ENCODE assay signal across 10 mouse cellular contexts in the genomic region with DNA sequence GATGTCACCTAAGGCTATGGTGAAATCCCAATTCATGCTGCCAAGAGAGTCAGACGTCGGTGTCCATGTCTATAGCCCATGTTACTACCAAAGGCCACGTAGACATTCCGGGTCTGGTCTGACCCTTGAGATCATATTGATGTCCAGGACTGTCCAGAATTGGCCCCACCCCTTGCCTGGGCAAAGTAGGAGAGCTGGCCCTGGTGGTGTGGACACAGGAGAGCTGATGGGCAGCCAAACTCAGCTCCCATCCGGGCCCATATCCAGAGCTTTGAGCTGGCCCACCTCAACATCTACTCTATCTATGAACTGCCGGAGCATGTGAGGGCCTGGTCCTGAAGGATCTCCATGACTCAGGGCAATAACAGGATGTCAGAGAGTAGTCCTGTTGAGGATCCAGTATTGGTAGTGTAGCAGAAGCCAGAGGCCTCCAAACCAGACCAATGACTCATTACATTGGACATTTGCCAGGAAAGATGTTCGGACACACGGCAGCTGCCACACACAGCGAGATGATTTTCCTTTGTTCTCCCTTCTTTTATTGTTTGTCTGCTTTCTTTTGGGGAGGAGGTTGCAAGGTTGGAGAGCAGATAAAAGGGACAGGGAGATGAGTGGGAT. TPM values are rescaled to one million over a fixed set of nuclear protein-coding genes. Genes with fewer than 3 reads are reported as not detected.
A peak's percentile ranks its signal among the peaks of the same experiment; 100 is the strongest.
DNase-seq lines count a peak whose midpoint lies in the region; ATAC-seq lines count a peak whose summit lies in the region.
"Had no signal": no experiment of that assay in that cellular context is flagged by ENCODE, and none has a peak within 500 bp of the region (broad histone marks: within the 10 kb centered on the region; RNA-seq: fewer than 3 reads in every experiment).

No protein-coding gene starts in this region.

- H3K27ac ChIP-seq in heart, embryonic 11.5 days (ENCODE audit: low read depth, low read length) = no peak overlapping the region
- no peak overlapping the region for H3K27ac ChIP-seq in heart, embryonic 14.5 days (replicated peaks in 1 of 2; ENCODE audit: control insufficient read depth in 1 of 2, insufficient read depth in 1 of 2, low read depth in 2 of 2, low read length in 2 of 2)

- no peak for DNase-seq in heart, postnatal 36 days
- DNase-seq in MN1 (ENCODE audit: low spot score) = peak; percentile 94
- peak; percentile 30 for DNase-seq in adrenal gland, postnatal 14 days
- no peak for DNase-seq in layer of hippocampus, adult 11-12 months (ENCODE audit: low spot score)
- DNase-seq in thymus, postnatal 36 days = no peak
- DNase-seq: liver; thymus, postnatal 25 days had no signal

- no peak overlapping the region for H3K4me3 ChIP-seq in heart, embryonic 11.5 days (ENCODE audit: low read depth, low read length)
- no peak overlapping the region for H3K4me3 ChIP-seq in heart, embryonic 14.5 days (ENCODE audit: control insufficient read depth in 1 of 2, insufficient read depth in 1 of 2, low read depth in 1 of 2, low read length in 2 of 2)

- ATAC-seq in heart, embryonic 11.5 days (replicated peaks; ENCODE audit: insufficient number of reproducible peaks, low FRiP score, low TSS enrichment) = 0 out of 2 replicates have a peak, but pooled peaks have one; percentile 14
- 0 out of 2 replicates have a peak, but pooled peaks have one; percentile 52 for ATAC-seq in heart, embryonic 14.5 days (ENCODE audit: insufficient number of reproducible peaks, insufficient read depth, low FRiP score, low read depth)
- ATAC-seq: intestine, embryonic 16.5 days had no signal

- intact Hi-C loops in heart, postnatal 36 days (cut with DNase I) = no loop called here

- no peaks in the 10 kb centered on the region for H3K36me3 ChIP-seq in heart, embryonic 11.5 days (ENCODE audit: control insufficient read depth, insufficient read depth, low read length)
- no peaks in the 10 kb centered on the region for H3K36me3 ChIP-seq in heart, embryonic 14.5 days (ENCODE audit: control insufficient read depth, insufficient read depth, low read length)

- no peak overlapping the region for H3K4me2 ChIP-seq in heart, embryonic 11.5 days
- no peak overlapping the region for H3K4me2 ChIP-seq in heart, embryonic 14.5 days (ENCODE audit: low read length)

- H3K9me3 ChIP-seq in heart, embryonic 11.5 days (replicated peaks; ENCODE audit: control insufficient read depth, low read length) = no peaks in the 10 kb centered on the region
- no peaks in the 10 kb centered on the region for H3K9me3 ChIP-seq in heart, embryonic 14.5 days (ENCODE audit: control insufficient read depth, low read length)

- WGBS in heart, embryonic 11.5 days (ENCODE audit: insufficient replicate concordance) = 71% methylated on average over 9 of the region's 9 CpGs
- WGBS in heart, embryonic 14.5 days = 52% methylated on average over 9 of the region's 9 CpGs

- no peaks in the 10 kb centered on the region for H3K27me3 ChIP-seq in heart, embryonic 11.5 days (ENCODE audit: control insufficient read depth, insufficient read depth, low read length)
- no peaks in the 10 kb centered on the region for H3K27me3 ChIP-seq in heart, embryonic 14.5 days (ENCODE audit: control insufficient read depth, insufficient read depth, low read length)

- peaks cover 19% of the 10 kb centered on the region for H3K4me1 ChIP-seq in heart, embryonic 11.5 days (ENCODE audit: control insufficient read depth, insufficient read depth, low read length)
- H3K4me1 ChIP-seq in heart, embryonic 14.5 days (ENCODE audit: control insufficient read depth in 2 of 2, insufficient read depth in 2 of 2, low read length in 2 of 2) = peaks cover 7 to 12% of the 10 kb centered on the region in 2 experiments

- no peak overlapping the region for H3K9ac ChIP-seq in heart, embryonic 11.5 days (ENCODE audit: low read depth, low read length)
- no peak overlapping the region for H3K9ac ChIP-seq in heart, embryonic 14.5 days (ENCODE audit: low read length)

RNA-seq across cellular contexts. Expression of a gene that starts 3.4 kb away (rescaled TPM):
- 0.99 and 1.2 TPM in 2 replicates for polyA plus RNA-seq in heart, embryonic 11.5 days (2014; fragmentation: Nextera tagmentation; extraction: Ambion mirVana)
- under 1 TPM; 0.38 to 0.72 TPM for total RNA-seq in heart, postnatal 36 days (2021)
- total RNA-seq in adrenal gland, postnatal 14 days (2021) = 1.6 and 2.6 TPM in 2 replicates
- polyA plus RNA-seq in heart, embryonic 14.5 days (2014; fragmentation: Nextera tagmentation; extraction: Ambion mirVana) = 0.50 and 0.72 TPM in 2 replicates

RNA-seq across cellular contexts. Expression of a gene that starts 36.2 kb away (rescaled TPM):
- polyA plus RNA-seq in heart, embryonic 11.5 days (2014; fragmentation: Nextera tagmentation; extraction: Ambion mirVana) = 7.4 and 11.9 TPM in 2 replicates
- 1 to 10 TPM; 5.4 to 6.6 TPM for total RNA-seq in heart, postnatal 36 days (2021)
- 8.4 and 11.1 TPM in 2 replicates for total RNA-seq in adrenal gland, postnatal 14 days (2021)
- 10.0 and 11.8 TPM in 2 replicates for polyA plus RNA-seq in heart, embryonic 14.5 days (2014; fragmentation: Nextera tagmentation; extraction: Ambion mirVana)

RNA-seq across cellular contexts. Expression of a gene that starts 59.8 kb away (rescaled TPM):
- polyA plus RNA-seq in heart, embryonic 11.5 days (2014; fragmentation: Nextera tagmentation; extraction: Ambion mirVana) = 3.5 and 3.7 TPM in 2 replicates
- total RNA-seq in heart, postnatal 36 days (2021) = 1 to 10 TPM; 2.4 TPM
- 8.6 and 9.9 TPM in 2 replicates for total RNA-seq in adrenal gland, postnatal 14 days (2021)
- 2.7 and 3.1 TPM in 2 replicates for polyA plus RNA-seq in heart, embryonic 14.5 days (2014; fragmentation: Nextera tagmentation; extraction: Ambion mirVana)

Comparison
In these comparisons a context has a peak if more than half of its experiments do, and no peak if none do; other contexts are left out.
1. DNase-seq: peak in MN1 (single experiment) and adrenal gland, postnatal 14 days (single experiment); none in heart, postnatal 36 days (0 of 2), layer of hippocampus, adult 11-12 months (single experiment) and thymus, postnatal 36 days (0 of 2).